Mouse (Mus musculus): Measurements from ENCODE around the gene Chrnd.

DNA sequence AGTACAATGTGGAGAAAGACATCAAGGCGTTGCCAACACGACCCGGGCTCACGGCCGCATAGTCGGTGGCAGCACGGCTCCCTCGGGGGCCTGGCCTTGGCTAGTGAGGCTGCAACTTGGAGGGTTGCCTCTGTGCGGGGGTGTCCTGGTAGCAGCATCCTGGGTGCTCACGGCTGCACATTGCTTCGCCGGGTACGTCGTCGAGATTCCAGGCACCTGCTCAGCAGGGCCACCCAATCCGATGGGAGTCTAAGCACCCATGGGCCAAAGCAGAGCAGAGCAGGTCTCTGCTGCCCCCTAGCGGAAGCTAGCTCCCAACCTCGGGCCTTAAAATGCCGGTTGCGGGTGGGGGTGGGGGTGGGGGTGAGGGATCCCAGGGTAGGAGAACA lies 5.7 kb upstream of the Chrnd start:
- TF ChIP-seq POLR2A (IDR thresholded peaks at IDR 0.05; ENCODE audit: low read depth, low read length) = no peak
- TF ChIP-seq CTCF (IDR thresholded peaks at IDR 0.05; ENCODE audit: extremely low read depth, insufficient read depth, insufficient read length, insufficient replicate concordance) = peak; percentile 80; the same call in 1 of the 2 replicates

Data from spleen, adult 2 months (tissue).